Mouse (Mus musculus) embryo, embryonic 11.5 days (tissue): ENCODE measurements around the gene Tln1.
"Not testable (repeated sequence)": the region's sequence is repeated elsewhere in the genome, so short reads cannot be mapped to it uniquely, and the experiment has no call there.

ENCODE experiments used
- DNase-seq: peaks from one replicate; pipeline ENCODE4 v3.0.0-alpha.2; 2012; ENCODE audit warnings: low read depth, low spot score

The Tln1 gene

GRCm38 (mm10) chr4:43578376-43579204 is 16.1 kb upstream of the Tln1 start, which contains the start of the genes Rgp1 and Gba2:
Rgp1 (plus strand) TSS chr4:43578715.
Gba2 (minus strand) TSS chr4:43578873.
- DNase-seq = peak; percentile 65

- no peak for DNase-seq
Measured at GRCm38 (mm10) chr4:43577237-43577881, 14.9 kb upstream of the Tln1 start.

- DNase-seq = no peak
Measured at GRCm38 (mm10) chr4:43575356-43575755, 12.9 kb upstream of the Tln1 start.

GRCm38 (mm10) chr4:43573561-43573960 is 11.1 kb upstream of the Tln1 start:
- DNase-seq = no peak

- DNase-seq = no peak
Measured at GRCm38 (mm10) chr4:43571395-43572045, 9.0 kb upstream of the Tln1 start.

- DNase-seq = no peak
Measured at GRCm38 (mm10) chr4:43567140-43567539, 4.6 kb upstream of the Tln1 start.

GRCm38 (mm10) chr4:43564231-43564630 is 1.7 kb upstream of the Tln1 start:
- no peak for DNase-seq

GRCm38 (mm10) chr4:43563601-43563875 is 1.0 kb upstream of the Tln1 start:
- DNase-seq = no peak

- no peak for DNase-seq
Measured at GRCm38 (mm10) chr4:43562769-43563600, 494 bp upstream of the Tln1 start.

GRCm38 (mm10) chr4:43561436-43561996 is 975 bp downstream of the Tln1 start:
- no peak for DNase-seq

- DNase-seq = no peak
Measured at GRCm38 (mm10) chr4:43560976-43561375, 1.5 kb downstream of the Tln1 start.

- no peak for DNase-seq
Measured at GRCm38 (mm10) chr4:43560243-43560611, 2.3 kb downstream of the Tln1 start.

- DNase-seq = no peak
Measured at GRCm38 (mm10) chr4:43559519-43560242, 2.8 kb downstream of the Tln1 start.

GRCm38 (mm10) chr4:43558631-43559356 is 3.7 kb downstream of the Tln1 start:
- peak; percentile 35 for DNase-seq

- peak; percentile 44 for DNase-seq
Measured at GRCm38 (mm10) chr4:43558028-43558630, 4.4 kb downstream of the Tln1 start.

- no peak for DNase-seq
Measured at GRCm38 (mm10) chr4:43555926-43556325, 6.6 kb downstream of the Tln1 start.

- no peak for DNase-seq
Measured at GRCm38 (mm10) chr4:43553891-43554290, 8.6 kb downstream of the Tln1 start.

- no peak for DNase-seq
Measured at GRCm38 (mm10) chr4:43552437-43552836, 10.1 kb downstream of the Tln1 start.

- DNase-seq = not testable (repeated sequence)
Measured at GRCm38 (mm10) chr4:43551854-43552253, 10.6 kb downstream of the Tln1 start.

- DNase-seq = no peak
Measured at GRCm38 (mm10) chr4:43549055-43549454, 13.4 kb downstream of the Tln1 start.
